Mouse (Mus musculus): ENCODE results near the gene Abhd17c.
"Not testable (repeated sequence)": the region's sequence is repeated elsewhere in the genome, so short reads cannot be mapped to it uniquely, and the experiment has no call there.

Abhd17c gene

GRCm38 (mm10) chr7:84151001-84151959 is at the start of gene Abhd17c:
Gene Abhd17c, minus strand, starts transcription at chr7:84151893.
- no peak for DNase-seq (ENCODE audit: low read depth, low spot score)

- DNase-seq (ENCODE audit: low read depth, low spot score), result no peak
Observed at GRCm38 (mm10) chr7:84197208-84197860, 45.6 kb upstream of the Abhd17c start.

GRCm38 (mm10) chr7:84196221-84196620 is 44.5 kb upstream of the Abhd17c start:
- DNase-seq (ENCODE audit: low read depth, low spot score), result no peak

GRCm38 (mm10) chr7:84192256-84192655 is 40.6 kb upstream of the Abhd17c start:
- no peak for DNase-seq (ENCODE audit: low read depth, low spot score)

- DNase-seq (ENCODE audit: low read depth, low spot score), result no peak
Observed at GRCm38 (mm10) chr7:84191476-84191875, 39.8 kb upstream of the Abhd17c start.

- DNase-seq (ENCODE audit: low read depth, low spot score), result no peak
Observed at GRCm38 (mm10) chr7:84188196-84188595, 36.5 kb upstream of the Abhd17c start.

- DNase-seq (ENCODE audit: low read depth, low spot score), result no peak
Observed at GRCm38 (mm10) chr7:84185196-84185595, 33.5 kb upstream of the Abhd17c start.

GRCm38 (mm10) chr7:84184703-84185102 is 33.0 kb upstream of the Abhd17c start:
- DNase-seq (ENCODE audit: low read depth, low spot score), result no peak

GRCm38 (mm10) chr7:84178809-84179208 is 27.1 kb upstream of the Abhd17c start:
- not testable (repeated sequence) for DNase-seq (ENCODE audit: low read depth, low spot score)

GRCm38 (mm10) chr7:84174655-84175448 is 23.2 kb upstream of the Abhd17c start:
- no peak for DNase-seq (ENCODE audit: low read depth, low spot score)

- no peak for DNase-seq (ENCODE audit: low read depth, low spot score)
Observed at GRCm38 (mm10) chr7:84173394-84173793, 21.7 kb upstream of the Abhd17c start.

- no peak for DNase-seq (ENCODE audit: low read depth, low spot score)
Observed at GRCm38 (mm10) chr7:84171177-84171787, 19.6 kb upstream of the Abhd17c start.

- no peak for DNase-seq (ENCODE audit: low read depth, low spot score)
Observed at GRCm38 (mm10) chr7:84168355-84168754, 16.7 kb upstream of the Abhd17c start.

- no peak for DNase-seq (ENCODE audit: low read depth, low spot score)
Observed at GRCm38 (mm10) chr7:84166721-84167419, 15.2 kb upstream of the Abhd17c start.

GRCm38 (mm10) chr7:84166007-84166406 is 14.3 kb upstream of the Abhd17c start:
- DNase-seq (ENCODE audit: low read depth, low spot score), result no peak

- no peak for DNase-seq (ENCODE audit: low read depth, low spot score)
Observed at GRCm38 (mm10) chr7:84165288-84165687, 13.6 kb upstream of the Abhd17c start.

GRCm38 (mm10) chr7:84164880-84165279 is 13.2 kb upstream of the Abhd17c start:
- no peak for DNase-seq (ENCODE audit: low read depth, low spot score)

GRCm38 (mm10) chr7:84164419-84164818 is 12.7 kb upstream of the Abhd17c start:
- no peak for DNase-seq (ENCODE audit: low read depth, low spot score)

GRCm38 (mm10) chr7:84163585-84163984 is 11.9 kb upstream of the Abhd17c start:
- no peak for DNase-seq (ENCODE audit: low read depth, low spot score)

- no peak for DNase-seq (ENCODE audit: low read depth, low spot score)
Observed at GRCm38 (mm10) chr7:84159414-84159813, 7.7 kb upstream of the Abhd17c start.

GRCm38 (mm10) chr7:84153821-84154220 is 2.1 kb upstream of the Abhd17c start:
- no peak for DNase-seq (ENCODE audit: low read depth, low spot score)
